Mouse (Mus musculus) heart, postnatal 0 days (tissue): ENCODE measurements around the gene Echdc1.

Experiments used
- CTCF ChIP-seq: IDR thresholded peaks from 2 replicates; pipeline ENCODE4 v1.5.1; 2016; ENCODE audit warnings: antibody characterized with exemption, control low read depth, low read depth
- EP300 ChIP-seq: IDR thresholded peaks from 2 replicates; pipeline ENCODE4 v1.6.1; 2016; ENCODE audit warnings: antibody characterized with exemption, low read depth

DNA sequence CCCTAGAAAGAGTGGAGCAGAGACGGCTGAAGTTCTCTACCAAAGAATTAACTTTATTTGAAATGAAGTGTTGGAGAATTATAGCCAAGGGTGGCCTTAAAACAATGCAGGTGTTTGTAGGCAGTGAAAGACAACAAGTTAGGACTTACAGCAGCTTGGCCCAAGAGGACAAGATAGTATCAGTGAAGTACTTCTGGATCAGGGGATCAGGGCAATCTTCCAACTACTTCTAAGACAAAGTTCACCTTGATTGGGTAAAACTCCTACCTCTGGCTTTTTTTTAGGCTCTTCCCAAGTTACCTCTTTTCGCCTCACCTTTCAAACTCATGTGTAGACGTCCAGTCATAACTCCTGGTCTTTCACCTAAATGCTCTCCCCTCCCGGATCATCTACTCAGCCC is 10.7 kb upstream of the Echdc1 start:
- TF ChIP-seq CTCF (no peak), EP300 (no peak)
